Mouse (Mus musculus) 3134 (cell line): Measurements from ENCODE around the gene Slc25a20.

Source experiments
- DNase-seq: peaks from one replicate; pipeline ENCODE4 v3.0.0-alpha.2; 2011; ENCODE audit warnings: low spot score; ENCODE audit not compliant: insufficient read length; ENCODE audit errors: extremely low read depth

Slc25a20 gene

DNA sequence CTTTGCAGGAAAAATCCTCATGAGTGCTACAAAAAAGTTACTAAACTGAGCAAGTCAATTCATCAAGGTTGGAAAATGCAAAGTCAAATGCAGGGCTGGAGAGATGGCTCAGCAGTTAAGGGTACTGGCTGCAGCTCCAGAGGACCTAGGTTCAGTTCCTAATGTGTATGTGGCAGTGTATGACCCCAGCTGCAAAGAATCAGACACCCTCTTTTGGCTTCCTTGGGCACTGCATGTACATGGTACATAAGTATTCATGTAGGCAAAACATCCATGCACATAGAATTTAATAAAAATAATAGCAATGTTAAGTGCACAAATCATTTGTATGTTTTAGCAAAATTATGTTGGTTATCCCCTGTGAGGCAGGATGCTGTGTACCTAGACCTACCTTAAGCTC lies 70.6 kb downstream of the Slc25a20 start:
- no peak for DNase-seq
